Mouse (Mus musculus) CD4-positive, CD25-positive, alpha-beta regulatory T cell, adult 4 months (primary cell): ENCODE results near the gene Fgb. TPM values are rescaled to one million over a fixed set of nuclear protein-coding genes. Genes with fewer than 3 reads are reported as not detected.
A peak's percentile ranks its signal among the peaks of the same experiment; 100 is the strongest.

ENCODE experiments used
- ATAC-seq: one replicate; pipeline ENCODE4 v1.8.0; 2017
- polyA plus RNA-seq, 2 experiments: library from polyadenylated mRNA; unstranded; fragments of 100-300 nt; shearing (Covaris generic); gene quantifications; one replicate each; pipeline ENCODE4 v1.2.1; 2017

Gene Fgb
- polyA plus RNA-seq, 2 experiments from 2014 or later = not detected

DNA sequence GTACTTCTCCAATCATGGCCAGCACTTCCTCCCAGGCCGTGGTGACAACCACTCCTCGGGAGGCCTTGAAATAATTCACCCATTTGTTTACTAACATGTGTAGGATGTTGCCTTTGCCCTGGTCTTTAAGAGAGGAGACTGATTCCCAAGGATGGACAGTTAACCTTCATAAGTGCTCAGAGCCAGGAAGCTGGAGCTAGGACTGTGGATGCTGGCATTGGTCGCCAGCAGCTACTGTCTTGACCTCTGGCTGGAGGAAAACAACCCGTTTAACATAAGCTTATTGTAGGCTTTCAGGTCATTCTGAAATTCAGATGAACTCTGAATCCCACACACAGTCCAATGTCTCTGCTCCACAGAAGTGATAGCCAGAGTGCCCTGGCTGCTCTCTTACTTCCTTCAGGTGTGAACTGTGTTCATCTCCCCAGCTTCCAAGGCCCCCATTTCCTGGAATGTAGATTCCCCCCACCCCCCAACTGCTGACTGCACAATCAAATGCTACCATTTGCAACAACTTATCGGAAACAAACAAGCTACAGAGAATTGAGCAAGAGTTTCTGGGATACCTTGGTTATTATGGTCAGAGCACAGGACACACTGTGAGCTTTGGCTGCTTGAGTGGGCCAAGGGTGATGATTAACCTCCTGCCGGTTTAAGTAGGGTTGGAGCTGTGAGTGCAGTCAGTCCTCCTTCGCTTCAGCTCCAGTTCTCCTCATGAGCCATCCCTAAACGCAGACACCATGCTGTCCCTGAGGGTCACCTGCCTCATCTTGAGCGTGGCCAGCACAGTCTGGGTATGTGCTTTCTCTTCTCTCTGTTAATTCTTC is 24.0 kb downstream of the Fgb start, which contains the start of gene Fga:
Gene Fga, plus strand, starts transcription at position 602 of the 827 bp plus-strand sequence.
- ATAC-seq = no peak

DNA sequence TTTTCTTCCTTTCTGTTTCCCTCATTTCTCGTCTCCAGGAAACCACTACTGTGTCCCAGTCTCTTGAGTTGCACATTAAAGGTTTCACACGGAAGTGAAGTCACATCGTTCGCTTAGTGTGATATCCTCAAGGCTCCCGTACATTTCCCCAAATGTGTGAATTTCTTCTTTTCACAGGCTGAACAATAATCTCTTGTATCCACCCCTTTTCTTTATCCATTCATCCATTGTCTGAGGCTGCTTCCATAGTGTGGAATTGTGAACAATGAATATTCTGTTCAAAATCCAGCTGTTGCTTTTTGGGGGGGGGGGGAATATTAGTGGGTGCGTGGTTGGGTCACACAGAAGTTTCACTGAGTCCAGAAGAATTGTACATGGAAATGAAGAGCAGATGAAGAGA is 24.6 kb downstream of the Fgb start:
- no peak for ATAC-seq

DNA sequence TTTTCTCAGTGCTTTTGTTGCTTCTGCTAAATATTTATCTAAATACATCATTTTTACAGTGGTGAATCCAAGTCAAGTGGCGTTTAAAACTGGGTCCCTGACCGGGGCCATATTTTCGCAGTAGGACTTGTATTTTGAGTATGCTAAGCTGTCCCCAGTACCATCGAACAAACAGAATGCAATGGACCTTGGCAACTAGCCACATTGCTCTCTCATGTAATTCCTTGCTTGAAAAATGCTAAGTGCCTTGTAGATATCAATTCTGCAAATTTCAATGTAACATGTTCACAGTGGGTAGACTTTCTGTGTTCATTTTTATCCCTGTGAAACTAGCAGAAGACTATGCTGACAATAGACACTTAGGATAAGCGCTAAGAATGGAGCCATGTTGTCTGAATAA is 28.5 kb downstream of the Fgb start:
- no peak for ATAC-seq

DNA sequence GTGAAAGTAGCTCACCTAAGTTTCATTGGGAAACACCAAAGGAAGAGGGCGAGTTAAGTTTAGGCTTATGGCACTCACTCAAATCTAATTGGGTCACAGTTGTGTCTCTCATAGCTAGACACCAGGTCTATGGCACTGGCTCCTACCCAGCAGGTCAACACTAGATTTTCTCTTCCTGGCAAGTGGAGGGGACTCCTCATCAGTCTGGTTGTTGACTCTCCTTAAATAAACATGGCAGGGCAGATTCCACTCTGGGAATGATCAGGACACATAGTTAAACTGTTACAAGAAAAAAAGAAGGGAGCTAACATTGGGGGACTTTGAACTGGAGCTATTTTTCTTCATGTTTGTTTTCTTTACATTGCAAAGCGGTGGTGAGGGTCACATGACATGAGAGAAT is 29.3 kb downstream of the Fgb start:
- no peak for ATAC-seq

DNA sequence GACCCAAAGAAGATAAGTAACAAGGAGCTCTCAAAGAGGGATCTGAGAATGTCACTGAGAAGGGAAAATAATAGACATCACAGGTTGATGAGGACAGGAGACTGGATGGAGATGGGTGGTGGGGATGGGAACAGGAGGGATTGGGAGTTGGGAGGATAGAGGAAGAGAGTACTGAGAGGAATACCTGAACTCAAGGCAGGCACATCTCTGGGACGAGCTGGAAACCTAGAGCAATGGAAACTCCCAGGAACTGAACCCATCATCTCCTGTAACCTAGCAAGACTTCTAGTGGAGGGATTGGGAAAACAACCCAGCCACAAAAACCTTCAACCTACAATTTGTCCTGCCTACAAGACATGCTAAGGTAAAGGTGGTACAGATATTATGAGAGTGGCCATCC is 33.4 kb downstream of the Fgb start:
- ATAC-seq = no peak

DNA sequence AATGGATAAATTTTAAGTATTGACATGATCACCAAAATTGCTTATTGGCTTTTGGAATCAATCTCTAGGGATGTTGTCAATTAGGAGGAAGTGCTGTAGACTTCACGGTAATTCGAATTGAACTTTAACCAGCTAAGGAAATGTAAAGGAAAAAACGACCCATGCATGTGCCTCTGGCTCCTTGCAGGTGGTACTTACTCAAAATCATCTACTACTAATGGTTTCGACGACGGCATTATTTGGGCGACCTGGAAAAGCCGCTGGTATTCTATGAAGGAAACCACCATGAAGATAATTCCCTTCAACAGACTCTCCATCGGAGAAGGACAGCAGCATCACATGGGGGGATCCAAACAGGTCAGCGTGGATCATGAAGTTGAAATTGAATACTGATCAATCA is 35.7 kb downstream of the Fgb start:
- ATAC-seq = no peak

DNA sequence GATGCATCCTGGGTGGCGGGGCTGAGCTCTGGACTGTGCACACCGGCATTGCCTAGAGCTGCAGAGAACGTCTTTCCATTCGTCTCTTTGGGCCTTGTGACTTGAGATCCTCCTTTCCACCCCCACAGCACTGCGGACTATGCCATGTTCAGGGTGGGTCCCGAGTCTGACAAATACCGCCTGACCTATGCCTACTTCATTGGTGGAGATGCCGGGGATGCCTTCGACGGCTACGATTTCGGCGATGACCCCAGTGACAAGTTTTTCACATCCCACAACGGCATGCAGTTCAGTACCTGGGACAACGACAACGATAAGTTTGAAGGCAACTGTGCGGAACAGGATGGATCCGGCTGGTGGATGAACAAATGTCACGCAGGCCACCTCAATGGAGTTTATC is 37.0 kb downstream of the Fgb start:
- ATAC-seq = no peak

DNA sequence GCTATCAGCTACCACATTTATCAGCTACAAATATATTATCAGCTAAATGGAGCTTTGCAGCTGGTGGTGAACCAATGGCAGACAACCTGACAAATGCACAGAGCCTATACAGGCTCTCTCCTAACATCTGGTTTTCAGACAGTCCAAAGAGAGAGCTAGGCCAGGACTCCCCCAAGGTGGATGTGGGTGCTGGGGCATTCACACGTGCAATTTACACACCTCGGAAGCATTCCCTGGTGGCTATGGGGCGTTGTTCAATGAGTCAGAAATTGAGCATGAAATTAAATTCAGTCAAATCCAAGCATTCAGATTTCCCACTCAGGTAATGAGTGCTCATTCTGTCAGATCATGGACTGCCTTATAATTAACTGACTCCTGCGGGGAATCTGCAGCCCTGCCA is 38.1 kb downstream of the Fgb start:
- ATAC-seq = no peak

DNA sequence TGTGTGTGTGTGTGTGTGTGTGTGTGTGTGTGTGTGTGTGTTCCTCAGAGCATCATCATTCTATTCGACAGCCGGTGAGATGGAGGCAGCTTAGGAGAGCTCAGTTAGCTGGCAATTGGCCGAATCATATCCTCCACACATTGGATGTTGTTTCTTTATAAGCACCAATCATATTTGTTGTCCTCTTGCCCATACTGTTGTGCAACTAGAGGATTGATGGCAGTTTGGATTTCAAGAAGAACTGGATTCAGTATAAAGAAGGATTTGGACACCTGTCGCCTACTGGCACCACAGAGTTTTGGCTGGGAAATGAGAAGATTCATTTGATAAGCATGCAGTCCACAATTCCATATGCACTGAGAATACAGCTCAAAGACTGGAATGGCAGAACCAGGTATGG is 38.5 kb downstream of the Fgb start:
- ATAC-seq = no peak

DNA sequence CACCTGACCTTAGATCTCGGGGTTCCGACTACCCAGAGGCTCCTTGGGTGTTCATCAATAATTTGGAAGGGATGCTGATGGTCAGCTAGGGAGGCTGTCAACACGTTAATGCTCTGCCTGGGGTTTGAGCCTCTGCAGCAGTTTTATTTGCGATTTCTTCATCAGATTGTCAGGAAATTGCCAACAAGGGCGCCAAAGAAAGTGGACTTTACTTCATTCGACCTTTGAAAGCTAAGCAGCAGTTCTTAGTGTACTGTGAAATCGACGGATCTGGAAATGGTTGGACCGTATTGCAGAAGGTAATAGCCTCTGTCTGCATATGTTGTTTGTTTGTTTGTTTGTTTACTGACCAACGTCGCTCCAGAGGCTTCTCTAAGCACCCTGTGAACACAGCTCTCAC is 39.4 kb downstream of the Fgb start:
- no peak for ATAC-seq

DNA sequence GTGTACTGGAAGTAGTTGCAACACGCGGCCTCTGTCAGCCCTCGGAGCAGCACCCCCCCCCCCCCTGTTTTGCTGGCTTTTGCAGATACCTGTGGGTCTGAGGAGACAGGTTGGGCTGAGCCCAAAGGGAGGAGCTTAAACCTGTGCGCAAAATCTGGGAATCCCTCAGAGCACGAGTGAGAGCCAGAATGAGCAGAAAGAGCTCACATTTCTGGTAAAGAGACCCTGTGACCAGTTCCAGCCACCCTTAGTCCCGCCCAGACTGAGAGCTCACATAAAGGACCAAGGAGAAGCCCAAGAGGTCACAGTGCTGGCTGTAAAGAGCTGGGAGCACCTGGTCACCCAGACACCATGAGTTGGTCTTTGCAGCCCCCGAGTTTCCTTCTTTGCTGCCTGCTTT is 42.1 kb downstream of the Fgb start, which contains the start of gene Fgg:
Gene Fgg, plus strand, starts transcription at position 168 of the 400 bp plus-strand sequence.
- ATAC-seq = no peak

DNA sequence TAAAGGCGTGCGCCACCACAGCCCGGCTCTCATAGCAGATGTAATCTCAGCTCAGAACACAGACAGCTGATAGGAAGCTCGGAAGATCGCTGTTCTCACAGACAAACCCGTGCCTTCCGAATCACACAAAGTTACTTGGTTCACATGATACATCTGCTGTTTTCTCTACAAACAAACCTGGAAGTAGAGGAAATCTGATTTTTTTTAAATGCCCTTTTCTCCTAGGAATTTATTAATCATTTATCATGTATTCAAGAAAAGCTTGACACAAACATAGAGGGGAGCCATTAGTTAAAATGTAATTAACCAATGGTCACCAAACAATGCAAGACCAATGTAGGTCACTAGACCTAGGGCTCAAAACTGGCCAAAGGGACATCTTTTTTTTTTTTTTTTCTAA is 44.9 kb downstream of the Fgb start:
- no peak for ATAC-seq

DNA sequence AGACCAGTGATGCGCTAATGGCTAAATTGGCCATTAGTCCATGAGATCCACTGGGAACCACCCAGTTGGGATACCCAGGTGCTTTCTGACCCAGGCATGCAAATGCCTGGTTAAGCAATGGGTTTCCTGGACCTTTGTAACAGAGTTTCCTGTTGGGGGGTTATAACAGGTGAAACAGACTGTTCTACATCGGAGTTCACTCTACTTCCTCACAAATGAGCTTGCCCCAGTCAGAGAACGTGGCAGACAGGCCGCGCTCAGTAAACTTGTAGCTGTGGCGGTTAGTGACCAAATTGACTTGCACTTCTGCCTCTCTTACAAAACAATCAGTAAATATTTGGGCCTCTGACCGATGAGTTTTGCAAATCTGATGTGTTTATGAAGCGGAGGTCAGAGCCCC is 46.6 kb downstream of the Fgb start:
- no peak for ATAC-seq

DNA sequence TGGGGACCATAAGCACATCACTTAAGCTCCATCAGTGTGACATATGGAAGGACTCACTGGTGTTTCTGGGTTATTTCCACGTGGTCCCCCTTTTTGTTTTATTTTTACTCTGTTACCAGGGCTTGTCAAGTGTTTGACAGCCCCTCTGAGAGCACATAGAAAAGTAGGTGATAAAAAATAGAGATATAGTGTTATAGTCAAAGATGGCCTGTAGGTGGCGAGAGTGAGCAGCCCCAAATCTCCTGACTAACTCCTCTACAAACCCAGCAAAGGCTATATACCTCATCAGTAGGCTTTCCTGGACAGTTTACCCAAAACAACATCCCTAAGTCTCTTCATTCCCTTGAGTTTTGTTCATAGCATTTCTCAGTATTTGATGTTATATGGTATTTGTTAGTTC is 47.5 kb downstream of the Fgb start:
- ATAC-seq = peak; percentile 47

DNA sequence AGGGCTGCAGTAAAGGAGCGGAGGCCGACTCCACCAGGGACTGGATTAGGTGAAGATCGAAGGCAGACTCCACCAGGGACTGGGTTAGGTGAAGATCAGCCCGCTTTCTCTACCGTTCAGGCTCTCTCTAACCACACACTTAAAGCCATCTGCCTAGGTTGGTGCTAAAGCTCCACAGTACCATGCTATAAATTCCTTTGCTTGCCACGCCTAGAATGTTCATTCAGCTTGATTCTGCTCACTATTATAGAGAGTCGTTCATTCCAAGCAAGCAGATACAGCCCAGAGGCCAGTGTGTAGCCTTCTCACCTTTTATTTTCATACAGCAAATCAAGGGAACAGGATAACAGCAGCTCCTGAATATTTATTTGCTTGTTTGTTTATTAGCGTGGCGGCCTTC is 49.7 kb downstream of the Fgb start:
- ATAC-seq = no peak

DNA sequence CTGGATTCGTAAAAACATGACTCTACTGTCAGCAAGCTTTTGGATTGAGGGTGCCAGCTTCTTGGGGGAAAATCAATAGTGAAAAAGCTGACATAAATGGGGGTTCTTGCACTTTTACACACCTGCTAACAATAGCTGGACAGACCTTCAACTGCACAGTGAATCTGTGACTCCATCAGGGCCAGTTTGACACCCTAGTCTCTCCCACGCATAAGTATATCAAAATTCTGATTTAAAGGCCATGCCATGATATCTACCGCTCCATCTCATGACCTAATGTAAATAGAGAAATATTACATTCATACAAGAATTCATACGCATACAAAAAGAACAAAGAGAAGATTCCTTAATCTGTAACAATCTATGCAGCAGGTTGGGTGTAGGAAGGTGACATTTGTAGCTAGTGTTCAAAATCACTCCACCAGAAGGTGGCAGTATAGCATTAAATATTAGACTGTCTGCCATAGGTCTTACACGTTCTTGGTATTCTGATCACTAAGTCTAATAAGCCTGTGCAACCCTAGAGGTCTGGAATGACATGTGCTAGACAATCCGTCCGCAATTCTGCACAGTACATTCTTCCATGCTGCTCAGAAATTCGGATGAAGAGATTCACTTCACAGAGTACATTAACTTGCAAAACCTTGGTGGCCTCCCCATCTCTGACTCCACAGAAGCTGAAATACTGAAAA is 50.7 kb downstream of the Fgb start:
- ATAC-seq = peak; percentile 71

DNA sequence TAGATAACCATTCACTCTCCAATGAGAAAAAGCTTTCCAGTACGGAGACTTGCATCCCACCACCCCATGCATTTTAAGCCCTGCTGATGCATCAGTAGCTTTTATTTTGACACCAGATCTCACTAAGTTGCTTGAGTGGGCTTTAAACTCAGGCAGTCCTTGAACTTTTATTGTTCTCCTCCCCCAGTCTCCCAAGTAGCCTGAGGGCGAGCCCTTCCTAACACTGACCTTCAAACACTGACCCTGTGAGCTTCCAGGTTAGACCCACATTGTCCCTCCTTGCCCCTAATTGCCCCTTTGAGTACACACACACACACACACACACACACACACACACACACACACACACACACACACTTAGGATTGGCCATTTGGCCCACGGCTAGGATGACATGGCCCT is 53.0 kb downstream of the Fgb start:
- no peak for ATAC-seq

DNA sequence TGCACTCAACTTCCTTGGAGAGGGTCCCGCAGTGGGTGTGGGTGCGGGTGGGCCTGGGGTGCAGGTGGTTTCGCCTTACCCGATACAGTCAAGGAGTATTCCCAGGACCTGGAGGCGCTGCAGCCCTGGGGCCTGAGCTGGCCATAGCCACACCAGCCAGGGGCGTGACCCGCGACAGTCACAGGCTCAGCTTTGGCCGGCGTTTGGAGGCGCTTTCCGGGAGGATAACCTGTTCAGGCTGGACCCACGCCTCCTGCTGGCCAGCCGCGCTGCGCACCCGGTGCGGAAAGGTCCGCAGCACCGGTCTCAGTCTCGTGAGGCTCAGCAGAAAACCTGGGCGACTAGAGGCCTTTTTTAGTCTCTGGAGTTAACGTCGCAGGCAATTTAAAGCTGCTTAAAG is 54.3 kb downstream of the Fgb start:
- no peak for ATAC-seq

DNA sequence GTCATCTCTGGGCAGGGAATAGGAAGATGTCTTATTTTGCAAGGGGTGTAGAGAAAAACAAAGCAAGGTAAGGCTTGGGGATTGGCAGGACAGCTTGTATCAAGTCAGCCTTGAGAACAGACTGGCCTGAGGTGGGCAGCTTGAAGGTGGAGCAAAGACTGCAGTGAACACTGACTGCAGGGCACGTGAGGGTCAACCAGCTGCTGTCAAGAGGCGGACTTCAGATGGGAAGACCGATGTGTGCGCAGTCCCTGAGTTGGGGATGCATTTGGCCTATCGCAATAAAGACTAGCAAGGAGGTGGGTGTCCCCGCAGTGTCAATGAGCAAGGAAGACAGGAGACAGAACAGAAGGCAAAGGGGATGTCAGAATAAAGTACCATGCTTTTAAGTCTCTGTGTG is 56.7 kb downstream of the Fgb start:
- ATAC-seq = no peak

DNA sequence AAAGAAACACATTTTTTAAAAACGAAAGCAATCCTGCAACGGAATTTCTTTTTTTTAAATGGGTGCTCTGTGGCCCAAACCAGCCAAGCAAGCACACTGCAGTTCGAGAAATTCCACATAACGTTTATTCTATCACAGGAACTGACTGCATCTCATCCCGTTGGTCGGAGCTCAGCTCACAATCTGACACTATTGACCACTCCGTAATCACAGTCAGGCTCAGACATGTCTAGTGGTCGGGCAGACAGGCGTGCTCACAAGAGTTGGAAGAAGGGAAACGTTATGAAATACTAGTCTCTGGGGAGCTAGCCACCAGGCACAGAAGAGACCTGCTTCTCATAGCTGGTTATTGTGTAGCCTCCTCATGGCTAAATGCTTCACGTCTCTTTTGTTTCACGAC is 57.7 kb downstream of the Fgb start:
- ATAC-seq = no peak
